Mouse (Mus musculus) adrenal gland, postnatal 14 days (tissue): ENCODE results near the gene Gnrhr. TPM values are rescaled to one million over a fixed set of nuclear protein-coding genes. Genes with fewer than 3 reads are reported as not detected.
A peak's percentile ranks its signal among the peaks of the same experiment; 100 is the strongest.

ENCODE experiments used
- DNase-seq: peaks from one replicate; pipeline ENCODE4 v3.0.0; 2021; ENCODE audit warnings: mixed read lengths
- long read RNA-seq, 2 experiments: library from polyadenylated mRNA; stranded (forward); transcript quantifications; one replicate each; pipeline ENCODE4 v2.0.0; 2021
- total RNA-seq: library from RNA; stranded (reverse); gene quantifications from 2 replicates; pipeline ENCODE4 v1.2.3, GENCODE M21; 2021

Gnrhr gene
- 0.41 and 0.83 TPM in 2 replicates for total RNA-seq
- long read RNA-seq, experiment 1, result 0 reads
- long read RNA-seq, experiment 2, result 0 reads

DNA sequence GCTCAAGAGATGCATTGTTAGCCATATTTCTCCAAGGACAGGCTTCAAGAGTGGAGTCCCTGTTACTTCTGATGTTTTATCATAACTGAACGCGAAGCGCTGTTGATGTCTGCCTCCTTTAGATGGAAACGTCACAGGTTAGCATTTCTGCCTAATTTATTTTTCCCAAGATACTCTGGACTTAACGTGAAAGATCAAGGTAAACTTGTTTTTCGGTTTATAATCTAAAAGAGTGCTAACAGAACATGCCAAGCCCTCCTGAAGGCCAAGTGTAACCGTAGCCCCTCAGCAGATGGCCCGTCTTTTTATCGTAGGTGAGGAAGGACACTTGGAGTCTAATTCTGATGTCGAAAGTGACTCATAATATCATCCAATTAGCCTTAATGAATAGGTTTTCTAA, at the start of gene Gnrhr:
Gene Gnrhr, minus strand, starts transcription at position 101 of the 400 bp plus-strand sequence.
- no peak for DNase-seq

- DNase-seq, result no peak
These were observed 48.9 kb upstream of the Gnrhr start for GRCm38 (mm10) chr5:86246559-86246958.

DNA sequence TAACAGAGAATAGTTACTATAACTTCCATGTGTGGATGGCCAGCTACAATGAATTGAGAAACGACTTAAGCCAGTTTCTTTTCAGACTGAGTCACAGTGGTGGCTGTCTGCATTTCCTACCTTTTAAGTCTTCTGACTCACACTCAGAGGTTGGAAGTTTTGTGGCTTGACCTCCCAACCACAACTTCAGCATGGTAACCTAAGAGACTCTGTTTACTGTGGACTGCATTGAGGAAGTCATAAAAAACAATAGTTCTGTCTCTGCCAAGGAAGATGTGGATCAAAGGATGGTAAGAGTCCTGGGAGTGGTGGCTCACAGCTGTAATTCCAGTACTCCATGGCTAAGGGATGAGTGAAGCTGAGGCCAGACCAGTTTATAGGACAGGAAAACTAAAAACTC, 47.2 kb upstream of the Gnrhr start:
- DNase-seq, result no peak

DNA sequence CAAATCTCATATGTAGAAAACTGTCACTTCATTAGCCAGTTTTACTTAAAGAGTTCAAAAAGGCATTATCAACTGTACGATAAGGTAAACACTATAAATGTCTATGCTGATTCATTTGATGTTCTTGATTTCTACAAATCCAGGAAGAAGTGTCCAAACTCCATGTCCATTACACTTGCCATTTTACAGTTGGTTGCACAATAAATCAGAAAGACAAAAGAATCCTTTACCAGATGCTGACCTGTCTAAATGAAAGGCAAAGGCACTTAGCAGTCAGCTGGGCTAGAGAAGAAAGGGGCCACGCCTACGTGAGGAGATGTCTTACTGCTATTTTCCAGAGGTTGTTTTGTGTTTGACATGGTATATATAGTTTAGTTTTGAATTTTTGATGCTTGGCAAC, 46.6 kb upstream of the Gnrhr start:
- DNase-seq, result no peak

DNA sequence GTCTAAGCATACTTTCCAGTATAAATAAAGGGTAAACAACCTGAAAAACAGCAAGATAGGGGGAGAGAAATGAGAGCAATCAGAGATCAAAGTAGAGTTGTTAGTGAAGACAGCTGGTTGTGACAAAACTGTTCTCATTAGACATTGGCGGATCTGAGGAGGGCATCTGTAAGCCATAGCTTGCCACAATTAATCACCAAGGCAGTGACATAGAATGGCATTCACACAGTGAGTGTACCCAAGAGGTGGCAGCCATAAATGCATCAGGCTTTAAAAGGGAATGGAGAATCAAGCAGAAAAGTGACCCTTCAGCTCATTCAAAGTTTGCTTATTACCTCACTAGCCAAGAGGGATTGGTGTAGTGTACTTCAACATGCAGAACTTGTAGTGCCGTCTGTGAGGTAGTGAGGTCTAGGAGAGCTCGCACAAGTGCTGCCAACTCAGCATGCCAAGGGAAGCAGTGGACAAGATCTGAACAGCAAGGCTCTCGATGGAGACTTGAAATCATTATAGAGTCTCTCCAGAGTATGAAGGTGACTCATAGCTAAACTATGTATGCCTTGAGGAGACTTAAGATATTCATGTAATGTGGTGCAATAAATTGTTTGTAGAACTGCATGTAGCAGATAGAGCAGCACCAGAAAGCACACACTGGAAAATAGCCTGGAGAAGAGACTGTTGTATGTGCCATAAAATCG, 29.6 kb upstream of the Gnrhr start:
- no peak for DNase-seq

DNA sequence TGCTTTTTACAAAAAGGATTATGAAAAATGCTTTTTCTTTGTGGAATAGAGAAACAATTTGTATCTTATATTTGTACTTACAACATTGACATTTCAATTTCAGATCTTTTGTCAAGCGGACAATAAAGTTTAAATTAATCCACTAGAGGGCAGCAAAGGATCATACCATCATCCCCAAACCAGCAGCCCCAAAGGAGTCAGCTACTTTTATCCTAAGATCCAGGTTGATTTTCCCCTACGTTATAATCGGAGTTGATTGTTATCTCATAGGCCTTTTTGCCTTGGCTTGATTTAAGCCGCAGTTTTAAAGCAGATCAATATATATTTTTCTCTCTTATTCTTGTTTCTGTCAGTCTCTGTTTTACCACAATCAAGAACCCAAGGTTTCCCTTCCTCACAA, 6.3 kb downstream of the Gnrhr start:
- DNase-seq, result peak; percentile 12

- peak; percentile 44 for DNase-seq
These were observed 6.9 kb downstream of the Gnrhr start for GRCm38 (mm10) chr5:86190770-86191169.

GRCm38 (mm10) chr5:86190290-86190689, 7.4 kb downstream of the Gnrhr start:
- DNase-seq, result no peak

GRCm38 (mm10) chr5:86187441-86187840, 10.3 kb downstream of the Gnrhr start:
- DNase-seq, result no peak

DNA sequence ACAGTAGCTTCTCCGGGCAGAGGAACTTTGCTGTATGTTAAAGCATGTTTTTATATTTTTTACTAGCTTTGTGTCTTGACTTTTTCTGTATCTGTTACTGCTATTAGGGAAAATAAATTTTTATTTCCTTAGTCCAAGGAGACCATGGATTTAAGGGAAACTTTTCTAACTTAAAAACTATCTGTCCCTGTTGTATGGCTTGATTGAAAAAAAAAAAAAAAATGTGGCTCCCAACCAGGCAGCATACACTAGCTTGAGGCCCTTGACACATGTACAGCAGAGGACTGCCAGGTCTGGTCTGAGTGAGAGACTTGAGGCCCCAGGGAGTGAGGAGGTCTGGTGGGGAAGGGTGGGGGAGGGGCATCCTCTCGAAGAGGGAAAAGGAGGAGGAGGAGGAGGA, 23.9 kb downstream of the Gnrhr start:
- DNase-seq, result no peak

DNA sequence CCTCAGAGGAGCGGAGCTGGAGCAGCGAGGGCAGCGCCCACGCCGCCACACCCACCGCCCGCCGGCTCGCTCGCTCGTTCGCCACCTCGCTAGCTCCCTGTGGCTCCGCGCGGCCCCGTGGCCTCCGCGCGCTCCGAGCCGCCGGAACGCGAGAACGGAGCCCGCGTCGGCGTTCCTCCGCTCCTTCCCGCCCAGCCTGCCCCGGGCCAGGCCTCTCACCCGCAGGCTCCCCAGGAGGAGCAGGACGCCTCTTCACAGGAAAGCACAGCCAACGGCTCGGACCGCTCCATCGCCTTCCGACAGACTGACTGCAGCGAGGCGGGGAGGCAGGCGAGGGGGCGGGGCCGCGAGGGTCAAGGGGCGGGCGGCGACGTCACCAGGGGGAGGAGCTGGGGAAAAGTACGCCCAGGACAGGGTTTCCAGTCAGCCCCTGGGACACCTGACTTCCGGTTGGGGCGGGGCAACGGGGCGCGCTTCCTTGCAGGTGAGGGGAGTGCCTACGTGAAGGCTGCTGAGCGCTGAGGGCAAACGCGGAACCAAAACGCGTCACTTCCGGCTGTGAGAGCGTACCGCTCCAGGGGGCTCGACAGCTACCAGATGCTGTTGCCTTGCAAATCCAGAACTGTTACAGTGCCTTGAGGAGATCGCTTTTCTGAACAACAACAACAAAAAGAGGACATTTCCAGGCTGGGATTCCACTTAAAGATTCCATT, 25.1 kb downstream of the Gnrhr start, which contains the start of gene Uba6:
Gene Uba6, minus strand, starts transcription at position 355 of the 713 bp plus-strand sequence.
- DNase-seq, result peak; percentile 100

DNA sequence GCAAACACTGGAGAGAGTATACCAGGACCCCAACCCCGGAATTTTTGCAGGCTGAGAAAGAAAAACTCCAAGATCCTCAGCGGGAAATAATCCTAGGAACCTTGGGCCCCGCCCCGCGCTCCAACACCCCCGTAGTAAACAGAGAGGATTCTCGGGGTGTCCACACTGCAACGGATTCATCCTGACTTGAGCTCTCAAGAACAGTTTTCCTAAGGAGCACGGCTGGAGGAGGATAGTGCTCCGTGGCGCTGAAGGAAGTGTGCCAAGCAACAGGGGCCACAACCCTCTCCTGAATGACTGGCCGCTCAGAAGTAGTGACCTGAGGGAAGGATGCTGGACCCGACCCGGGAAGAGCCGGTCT, 25.6 kb downstream of the Gnrhr start:
- no peak for DNase-seq

Other genes with a start within 250 kb of the Gnrhr start
- gene Cenpc1, start 132.3 kb downstream of the Gnrhr start, total RNA-seq, result 15.3 and 15.8 TPM in 2 replicates
- 0.52 and 5.2 TPM in 2 replicates for gene Stap1, start 126.2 kb downstream of the Gnrhr start, total RNA-seq
- 14.3 and 14.7 TPM in 2 replicates for gene Uba6, start 25.1 kb downstream of the Gnrhr start, total RNA-seq
- not detected in 2 replicates for gene Tmprss11c, start 91.4 kb upstream of the Gnrhr start, total RNA-seq
- not detected in 2 replicates for gene Tmprss11d, start 175.5 kb upstream of the Gnrhr start, total RNA-seq